Mouse (Mus musculus) forebrain, embryonic 12.5 days (tissue): Measurements from ENCODE around the gene Nck1. TPM values are rescaled to one million over a fixed set of nuclear protein-coding genes. Genes with fewer than 3 reads are reported as not detected.

Source experiments
- ATAC-seq: fragments of 200-750 bp; cut with Nextera tagmentation; 2 replicates; pipeline ENCODE4 v1.8.0; 2017; ENCODE audit warnings: moderate TSS enrichment; ENCODE audit not compliant: low FRiP score
- H3K27ac ChIP-seq: fragments of 300-500 bp; sonication (generic); 2 replicates; pipeline ENCODE4 v1.5.1; 2016; ENCODE audit warnings: mild to moderate bottlenecking
- H3K27me3 ChIP-seq: fragments of 300-500 bp; sonication (generic); 2 replicates; pipeline ENCODE4 v1.6.1; 2016; ENCODE audit warnings: mild to moderate bottlenecking
- H3K36me3 ChIP-seq: fragments of 300-500 bp; sonication (generic); replicated peaks from 2 replicates; pipeline ENCODE4 v1.6.1; 2016; ENCODE audit warnings: mild to moderate bottlenecking
- H3K4me1 ChIP-seq: fragments of 300-500 bp; sonication (generic); 2 replicates; pipeline ENCODE4 v1.6.1; 2016
- H3K4me2 ChIP-seq: fragments of 300-500 bp; sonication (generic); 2 replicates; pipeline ENCODE4 v1.6.1; 2016; ENCODE audit warnings: mild to moderate bottlenecking, moderate library complexity
- H3K4me3 ChIP-seq: fragments of 300-500 bp; sonication (generic); replicated peaks from 2 replicates; pipeline ENCODE4 v1.5.1; 2016; ENCODE audit warnings: mild to moderate bottlenecking
- H3K9ac ChIP-seq: fragments of 300-500 bp; sonication (generic); 2 replicates; pipeline ENCODE4 v1.6.1; 2016; ENCODE audit warnings: mild to moderate bottlenecking
- H3K9me3 ChIP-seq: fragments of 300-500 bp; sonication (generic); 2 replicates; pipeline ENCODE4 v1.6.1; 2016
- WGBS: fragments of 180-500 bp; shearing (Covaris S2); methylation state at CpG from one replicate; pipeline ENCODE4 v1.1.7; 2016; 5-methylcytosine and 5-hydroxymethylcytosine counted together
- polyA plus RNA-seq: library from polyadenylated mRNA; unstranded; fragments of >200 nt; fragmentation: Nextera tagmentation; extraction: Ambion mirVana; gene quantifications from 2 replicates; pipeline ENCODE4 v1.2.1, GENCODE M21; 2016

The Nck1 gene
- polyA plus RNA-seq, 1 experiment from 2014 or later, result 63.6 TPM

GRCm38 (mm10) chr9:100465380-100465779, 80.6 kb downstream of the Nck1 start:
- WGBS, result 95% methylated on average over 5 of the region's 5 CpGs
- no peak for ATAC-seq
- H3K27ac ChIP-seq, result no peak overlapping the region

GRCm38 (mm10) chr9:100463771-100464170, 82.2 kb downstream of the Nck1 start:
- WGBS, result 88% methylated on average over 2 of the region's 2 CpGs
- no peaks in the 10 kb centered on the region; the same call in 1 of the 2 replicates for H3K36me3 ChIP-seq
- H3K9me3 ChIP-seq, result no peaks in the 10 kb centered on the region
- no peaks in the 10 kb centered on the region for H3K27me3 ChIP-seq
- no peak overlapping the region for H3K9ac ChIP-seq
- no peak overlapping the region for H3K4me3 ChIP-seq
- H3K4me1 ChIP-seq, result no peaks in the 10 kb centered on the region
- H3K27ac ChIP-seq, result no peak overlapping the region
- no peak for ATAC-seq
- no peak overlapping the region for H3K4me2 ChIP-seq

More at GRCm38 (mm10) chr9:100465380-100465779, 80.6 kb downstream of the Nck1 start:
- H3K27me3 ChIP-seq, result no peaks in the 10 kb centered on the region
- no peaks in the 10 kb centered on the region for H3K9me3 ChIP-seq
- H3K9ac ChIP-seq, result no peak overlapping the region
- H3K4me1 ChIP-seq, result no peaks in the 10 kb centered on the region
- no peak overlapping the region for H3K4me2 ChIP-seq
- no peaks in the 10 kb centered on the region for H3K36me3 ChIP-seq
- no peak overlapping the region for H3K4me3 ChIP-seq

- no peak overlapping the region for H3K9ac ChIP-seq
- H3K4me3 ChIP-seq, result no peak overlapping the region
- ATAC-seq, result no peak
- H3K27me3 ChIP-seq, result no peaks in the 10 kb centered on the region
- H3K4me2 ChIP-seq, result no peak overlapping the region
- no peaks in the 10 kb centered on the region for H3K4me1 ChIP-seq
- H3K27ac ChIP-seq, result no peak overlapping the region
- H3K36me3 ChIP-seq, result peaks cover 6% of the 10 kb centered on the region; the same call in 1 of the 2 replicates
- 93% methylated on average over 4 of the region's 4 CpGs for WGBS
- H3K9me3 ChIP-seq, result no peaks in the 10 kb centered on the region
Observed at GRCm38 (mm10) chr9:100462098-100462497, 83.8 kb downstream of the Nck1 start.

GRCm38 (mm10) chr9:100461671-100462070, 84.3 kb downstream of the Nck1 start:
- no peaks in the 10 kb centered on the region for H3K9me3 ChIP-seq
- peaks cover 6% of the 10 kb centered on the region; the same call in 1 of the 2 replicates for H3K36me3 ChIP-seq
- H3K4me1 ChIP-seq, result no peaks in the 10 kb centered on the region
- WGBS, result 93% methylated on average over 9 of the region's 9 CpGs
- H3K4me3 ChIP-seq, result no peak overlapping the region
- H3K27ac ChIP-seq, result no peak overlapping the region
- H3K9ac ChIP-seq, result no peak overlapping the region
- no peaks in the 10 kb centered on the region for H3K27me3 ChIP-seq
- ATAC-seq, result no peak
- H3K4me2 ChIP-seq, result no peak overlapping the region

GRCm38 (mm10) chr9:100460203-100460602, 85.7 kb downstream of the Nck1 start:
- 95% methylated on average over 9 of the region's 9 CpGs for WGBS
- H3K36me3 ChIP-seq, result peaks cover 6% of the 10 kb centered on the region; the same call in 1 of the 2 replicates
- no peak overlapping the region for H3K4me3 ChIP-seq
- ATAC-seq, result no peak
- no peaks in the 10 kb centered on the region for H3K4me1 ChIP-seq
- H3K4me2 ChIP-seq, result no peak overlapping the region
- H3K27ac ChIP-seq, result no peak overlapping the region
- no peak overlapping the region for H3K9ac ChIP-seq
- 0 out of 2 replicates have a peak, but pooled peaks cover under 1% of the 10 kb centered on the region for H3K27me3 ChIP-seq
- H3K9me3 ChIP-seq, result no peaks in the 10 kb centered on the region

- no peaks in the 10 kb centered on the region for H3K9me3 ChIP-seq
- no peak overlapping the region for H3K9ac ChIP-seq
- H3K27ac ChIP-seq, result no peak overlapping the region
- ATAC-seq, result no peak
- H3K4me3 ChIP-seq, result no peak overlapping the region
- 90% methylated on average over 17 of the region's 17 CpGs for WGBS
- H3K4me1 ChIP-seq, result peaks cover 9% of the 10 kb centered on the region
- H3K36me3 ChIP-seq, result peaks cover 6% of the 10 kb centered on the region; the same call in 1 of the 2 replicates
- no peak overlapping the region for H3K4me2 ChIP-seq
- 0 out of 2 replicates have a peak, but pooled peaks cover 6% of the 10 kb centered on the region for H3K27me3 ChIP-seq
Observed at GRCm38 (mm10) chr9:100457971-100458681, 87.8 kb downstream of the Nck1 start.

GRCm38 (mm10) chr9:100454664-100454993, 91.3 kb downstream of the Nck1 start:
- H3K27ac ChIP-seq, result no peak overlapping the region
- WGBS, result 20% methylated on average over 9 of the region's 9 CpGs
- H3K4me3 ChIP-seq, result peak overlapping the region; percentile 33
- H3K9me3 ChIP-seq, result no peaks in the 10 kb centered on the region
- peak overlapping the region; percentile 49 for H3K9ac ChIP-seq
- peaks cover 9% of the 10 kb centered on the region for H3K4me1 ChIP-seq
- ATAC-seq, result peak; percentile 20; the same call in 1 of the 2 replicates
- H3K4me2 ChIP-seq, result peak overlapping the region; percentile 59
- H3K36me3 ChIP-seq, result peaks cover 6% of the 10 kb centered on the region; the same call in 1 of the 2 replicates
- 0 out of 2 replicates have a peak, but pooled peaks cover 6% of the 10 kb centered on the region for H3K27me3 ChIP-seq

- peak; percentile 53; the same call in 1 of the 2 replicates for ATAC-seq
- 0 out of 2 replicates have a peak, but pooled peaks cover 6% of the 10 kb centered on the region for H3K27me3 ChIP-seq
- H3K4me3 ChIP-seq, result peak overlapping the region; percentile 33
- peak overlapping the region; percentile 59 for H3K4me2 ChIP-seq
- no peak overlapping the region for H3K27ac ChIP-seq
- H3K9me3 ChIP-seq, result no peaks in the 10 kb centered on the region
- peaks cover 9% of the 10 kb centered on the region for H3K4me1 ChIP-seq
- 8% methylated on average over 24 of the region's 25 CpGs for WGBS
- peaks cover 6% of the 10 kb centered on the region; the same call in 1 of the 2 replicates for H3K36me3 ChIP-seq
- H3K9ac ChIP-seq, result peak overlapping the region; percentile 49
Observed at GRCm38 (mm10) chr9:100453944-100454663, 91.8 kb downstream of the Nck1 start.

GRCm38 (mm10) chr9:100452432-100452831, 93.5 kb downstream of the Nck1 start:
- Histone ChIP-seq H3K4me1 (peaks cover 9% of the 10 kb centered on the region), H3K36me3 (no peaks in the 10 kb centered on the region), H3K9me3 (no peaks in the 10 kb centered on the region), H3K9ac (no peak overlapping the region), H3K27me3 (peaks cover 14% of the 10 kb centered on the region), H3K4me2 (no peak overlapping the region), H3K27ac (no peak overlapping the region), H3K4me3 (no peak overlapping the region)
- ATAC-seq, result no peak
- WGBS, result 73% methylated on average over 6 of the region's 6 CpGs

GRCm38 (mm10) chr9:100446059-100446686, 99.8 kb downstream of the Nck1 start:
- peak; percentile 89 for ATAC-seq
- H3K4me3 ChIP-seq, result peak overlapping the region; percentile 51
- H3K9ac ChIP-seq, result peak overlapping the region; percentile 56
- no peaks in the 10 kb centered on the region for H3K9me3 ChIP-seq
- peak overlapping the region; percentile 76 for H3K4me2 ChIP-seq
- H3K27ac ChIP-seq, result peak overlapping the region; percentile 51; the same call in 1 of the 2 replicates
- H3K36me3 ChIP-seq, result no peaks in the 10 kb centered on the region
- peaks cover 17% of the 10 kb centered on the region for H3K27me3 ChIP-seq
- H3K4me1 ChIP-seq, result 0 out of 2 replicates have a peak, but pooled peaks cover under 1% of the 10 kb centered on the region
- under 1% methylated on average over 32 of the region's 32 CpGs for WGBS
